Mouse (Mus musculus): Measurements from ENCODE around the gene Serpine1. TPM values are rescaled to one million over a fixed set of nuclear protein-coding genes. Genes with fewer than 3 reads are reported as not detected.

Serpine1 gene
- polyA plus RNA-seq, 1 experiment from 2014 or later, result 0.39 TPM

- Histone ChIP-seq H3K4me3 (no peak overlapping the region), H3K27me3 (ENCODE audit: low read depth, poor library complexity, severe bottlenecking) (no peaks in the 10 kb centered on the region), H3K36me3 (peaks cover 65% of the 10 kb centered on the region), H3K4me1 (peaks cover 17% of the 10 kb centered on the region), H3K9me3 (replicated peaks) (no peaks in the 10 kb centered on the region), H3K27ac (no peak overlapping the region)
- 88% methylated on average over 10 of the region's 10 CpGs for WGBS
- DNase-seq (ENCODE audit: low spot score), result no peak
These were observed 30.6 kb downstream of the Serpine1 start for GRCm38 (mm10) chr5:137041442-137041841.

GRCm38 (mm10) chr5:137039453-137039852, 32.6 kb downstream of the Serpine1 start:
- WGBS, result 90% methylated on average over 10 of the region's 10 CpGs
- Histone ChIP-seq H3K4me3 (no peak overlapping the region), H3K4me1 (no peaks in the 10 kb centered on the region), H3K9me3 (replicated peaks) (no peaks in the 10 kb centered on the region), H3K36me3 (peaks cover 81% of the 10 kb centered on the region), H3K27me3 (ENCODE audit: low read depth, poor library complexity, severe bottlenecking) (peaks cover 8% of the 10 kb centered on the region), H3K27ac (no peak overlapping the region)
- no peak for DNase-seq (ENCODE audit: low spot score)

GRCm38 (mm10) chr5:137036211-137036610, 35.9 kb downstream of the Serpine1 start:
- 87% methylated on average over 13 of the region's 13 CpGs for WGBS
- DNase-seq (ENCODE audit: low spot score), result no peak
- Histone ChIP-seq H3K4me1 (peaks cover 21% of the 10 kb centered on the region), H3K27ac (no peak overlapping the region), H3K4me3 (no peak overlapping the region), H3K27me3 (ENCODE audit: low read depth, poor library complexity, severe bottlenecking) (peaks cover 40% of the 10 kb centered on the region), H3K36me3 (peaks cover 62% of the 10 kb centered on the region), H3K9me3 (replicated peaks) (no peaks in the 10 kb centered on the region)

- WGBS, result under 1% methylated on average over 49 of the region's 49 CpGs
- Histone ChIP-seq H3K36me3 (peaks cover 28% of the 10 kb centered on the region), H3K27ac (peak overlapping the region; percentile 38), H3K27me3 (ENCODE audit: low read depth, poor library complexity, severe bottlenecking) (peaks cover 76% of the 10 kb centered on the region), H3K4me3 (peak overlapping the region; percentile 57), H3K9me3 (replicated peaks) (no peaks in the 10 kb centered on the region), H3K4me1 (peaks cover 46% of the 10 kb centered on the region)
- DNase-seq (ENCODE audit: low spot score), result peak; percentile 96
These were observed 39.4 kb downstream of the Serpine1 start for GRCm38 (mm10) chr5:137032641-137033074.

- Histone ChIP-seq H3K4me1 (peaks cover 46% of the 10 kb centered on the region), H3K9me3 (replicated peaks) (no peaks in the 10 kb centered on the region), H3K4me3 (peak overlapping the region; percentile 57), H3K27ac (no peak overlapping the region), H3K27me3 (ENCODE audit: low read depth, poor library complexity, severe bottlenecking) (peaks cover 82% of the 10 kb centered on the region), H3K36me3 (peaks cover 22% of the 10 kb centered on the region)
- DNase-seq (ENCODE audit: low spot score), result peak; percentile 45
- WGBS, result under 1% methylated on average over 33 of the region's 33 CpGs
These were observed 40.0 kb downstream of the Serpine1 start for GRCm38 (mm10) chr5:137032033-137032421.

- 1% methylated on average over 78 of the region's 78 CpGs for WGBS
- peaks cover 46% of the 10 kb centered on the region for H3K4me1 ChIP-seq
- peaks cover 15% of the 10 kb centered on the region for H3K36me3 ChIP-seq
- H3K27me3 ChIP-seq (ENCODE audit: low read depth, poor library complexity, severe bottlenecking), result peaks cover 89% of the 10 kb centered on the region
- peak; percentile 55 for DNase-seq (ENCODE audit: low spot score)
- H3K4me3 ChIP-seq, result peak overlapping the region; percentile 57
- H3K27ac ChIP-seq, result no peak overlapping the region
- H3K9me3 ChIP-seq (replicated peaks), result no peaks in the 10 kb centered on the region
These were observed 40.7 kb downstream of the Serpine1 start for GRCm38 (mm10) chr5:137031076-137032032.

GRCm38 (mm10) chr5:137030416-137030810, 41.7 kb downstream of the Serpine1 start:
- Histone ChIP-seq H3K27ac (no peak overlapping the region), H3K36me3 (peaks cover 6% of the 10 kb centered on the region), H3K9me3 (replicated peaks) (no peaks in the 10 kb centered on the region), H3K4me3 (peak overlapping the region; percentile 51), H3K4me1 (peaks cover 46% of the 10 kb centered on the region), H3K27me3 (ENCODE audit: low read depth, poor library complexity, severe bottlenecking) (peaks cover 98% of the 10 kb centered on the region)
- DNase-seq (ENCODE audit: low spot score), result no peak
- WGBS, result 15% methylated on average over 22 of the region's 22 CpGs

- H3K36me3 ChIP-seq, result peaks cover under 1% of the 10 kb centered on the region; the same call in 1 of the 2 replicates
- DNase-seq (ENCODE audit: low spot score), result peak; percentile 99
- H3K4me1 ChIP-seq, result peaks cover 46% of the 10 kb centered on the region
- under 1% methylated on average over 52 of the region's 52 CpGs for WGBS
- H3K9me3 ChIP-seq (replicated peaks), result no peaks in the 10 kb centered on the region
- H3K27me3 ChIP-seq (ENCODE audit: low read depth, poor library complexity, severe bottlenecking), result peaks cover 99% of the 10 kb centered on the region
- peak overlapping the region; percentile 51 for H3K4me3 ChIP-seq
- no peak overlapping the region for H3K27ac ChIP-seq
These were observed 42.2 kb downstream of the Serpine1 start for GRCm38 (mm10) chr5:137029643-137030415.

- Histone ChIP-seq H3K36me3 (no peaks in the 10 kb centered on the region), H3K27me3 (ENCODE audit: low read depth, poor library complexity, severe bottlenecking) (peaks cover 100% of the 10 kb centered on the region), H3K9me3 (replicated peaks) (no peaks in the 10 kb centered on the region), H3K27ac (no peak overlapping the region), H3K4me3 (peak overlapping the region; percentile 51), H3K4me1 (peaks cover 46% of the 10 kb centered on the region)
- 2% methylated on average over 8 of the region's 8 CpGs for WGBS
- DNase-seq (ENCODE audit: low spot score), result no peak
These were observed 42.8 kb downstream of the Serpine1 start for GRCm38 (mm10) chr5:137029273-137029585.

- peaks cover 46% of the 10 kb centered on the region for H3K4me1 ChIP-seq
- H3K9me3 ChIP-seq (replicated peaks), result no peaks in the 10 kb centered on the region
- peaks cover 100% of the 10 kb centered on the region for H3K27me3 ChIP-seq (ENCODE audit: low read depth, poor library complexity, severe bottlenecking)
- H3K27ac ChIP-seq, result no peak overlapping the region
- peak overlapping the region; percentile 51; the same call in 1 of the 2 replicates for H3K4me3 ChIP-seq
- H3K36me3 ChIP-seq, result no peaks in the 10 kb centered on the region
- no peak for DNase-seq (ENCODE audit: low spot score)
- WGBS, result 5% methylated on average over 28 of the region's 29 CpGs
These were observed 43.4 kb downstream of the Serpine1 start for GRCm38 (mm10) chr5:137028561-137029272.

- Histone ChIP-seq H3K4me3 (peak within 1 kb of the TSS; percentile 22; the same call in 1 of the 2 replicates), H3K36me3 (no peaks in the 10 kb centered on the region), H3K9me3 (replicated peaks) (no peaks in the 10 kb centered on the region), H3K4me1 (peaks cover 23% of the 10 kb centered on the region), H3K27ac (no peak within 1 kb of the TSS), H3K27me3 (ENCODE audit: low read depth, poor library complexity, severe bottlenecking) (peaks cover 74% of the 10 kb centered on the region)
- no peak for DNase-seq (ENCODE audit: low spot score)
- 18% methylated on average over 4 of the region's 4 CpGs for WGBS
These were observed 46.0 kb downstream of the Serpine1 start, which contains the start of gene Vgf for GRCm38 (mm10) chr5:137026092-137026491. Gene Vgf, plus strand, starts transcription at chr5:137026392.

- peaks cover 64% of the 10 kb centered on the region for H3K27me3 ChIP-seq (ENCODE audit: low read depth, poor library complexity, severe bottlenecking)
- under 1% methylated on average over 23 of the region's 23 CpGs for WGBS
These were observed 46.9 kb downstream of the Serpine1 start for GRCm38 (mm10) chr5:137025132-137025531.

More at GRCm38 (mm10) chr5:137025132-137025531, 46.9 kb downstream of the Serpine1 start:
- Histone ChIP-seq H3K9me3 (replicated peaks) (no peaks in the 10 kb centered on the region), H3K4me1 (peaks cover 16% of the 10 kb centered on the region), H3K27ac (no peak overlapping the region), H3K4me3 (peak overlapping the region; percentile 22; the same call in 1 of the 2 replicates), H3K36me3 (no peaks in the 10 kb centered on the region)
- peak; percentile 87 for DNase-seq (ENCODE audit: low spot score)
